Mouse (Mus musculus) limb, embryonic 10.5 days (tissue): Measurements from ENCODE around the gene Cfb. TPM values are rescaled to one million over a fixed set of nuclear protein-coding genes. Genes with fewer than 3 reads are reported as not detected.

Source experiments
- DNase-seq: peaks from one replicate; pipeline ENCODE4 v3.0.0-alpha.2; 2017; ENCODE audit warnings: low spot score
- H3K27ac ChIP-seq: fragments of 300-500 bp; sonication (generic); 2 replicates; pipeline ENCODE4 v1.5.1; 2016; ENCODE audit warnings: mild to moderate bottlenecking
- H3K27me3 ChIP-seq: fragments of 300-500 bp; sonication (generic); 2 replicates; pipeline ENCODE4 v1.6.1; 2016; ENCODE audit warnings: low read depth, mild to moderate bottlenecking; ENCODE audit not compliant: poor library complexity, severe bottlenecking
- H3K36me3 ChIP-seq: fragments of 300-500 bp; sonication (generic); 2 replicates; pipeline ENCODE4 v1.6.1; 2016; ENCODE audit warnings: mild to moderate bottlenecking, moderate library complexity
- H3K4me1 ChIP-seq: fragments of 300-500 bp; sonication (generic); 2 replicates; pipeline ENCODE4 v1.6.1; 2016
- H3K4me3 ChIP-seq: fragments of 300-500 bp; sonication (generic); 2 replicates; pipeline ENCODE4 v1.5.1; 2016; ENCODE audit warnings: mild to moderate bottlenecking, moderate library complexity
- H3K9me3 ChIP-seq: fragments of 300-500 bp; sonication (generic); replicated peaks from 2 replicates; pipeline ENCODE4 v1.6.1; 2016; ENCODE audit warnings: mild to moderate bottlenecking
- WGBS: fragments of 180-500 bp; shearing (Covaris S2); methylation state at CpG from one replicate; pipeline ENCODE4 v1.1.7; 2016; 5-methylcytosine and 5-hydroxymethylcytosine counted together
- polyA plus RNA-seq: library from polyadenylated mRNA; unstranded; fragments of >200 nt; fragmentation: Nextera tagmentation; extraction: Ambion mirVana; gene quantifications from 2 replicates; pipeline ENCODE4 v1.2.1, GENCODE M21; 2016

The Cfb gene
- polyA plus RNA-seq, 1 experiment from 2014 or later, result 2.5 TPM

GRCm38 (mm10) chr17:34879336-34879879 lies 17.1 kb upstream of the Cfb start, which contains the start of gene Zbtb12:
Zbtb12 (plus strand) TSS chr17:34879483.
- H3K4me1 ChIP-seq, result peaks cover 21% of the 10 kb centered on the region
- no peaks in the 10 kb centered on the region for H3K36me3 ChIP-seq
- no peaks in the 10 kb centered on the region for H3K9me3 ChIP-seq
- no peak within 1 kb of the TSS for H3K4me3 ChIP-seq
- DNase-seq, result no peak
- 66% methylated on average over 11 of the region's 11 CpGs for WGBS
- H3K27ac ChIP-seq, result no peak within 1 kb of the TSS
- H3K27me3 ChIP-seq, result peaks cover 31% of the 10 kb centered on the region

GRCm38 (mm10) chr17:34874321-34874720 lies 12.0 kb upstream of the Cfb start:
- Histone ChIP-seq H3K9me3 (no peaks in the 10 kb centered on the region), H3K4me1 (peaks cover under 1% of the 10 kb centered on the region), H3K27me3 (no peaks in the 10 kb centered on the region), H3K4me3 (no peak overlapping the region), H3K36me3 (no peaks in the 10 kb centered on the region), H3K27ac (no peak overlapping the region)
- 92% methylated on average over 6 of the region's 6 CpGs for WGBS
- DNase-seq, result no peak

GRCm38 (mm10) chr17:34865981-34866380 lies 3.7 kb upstream of the Cfb start:
- no peaks in the 10 kb centered on the region for H3K36me3 ChIP-seq
- WGBS, result 64% methylated on average over 7 of the region's 7 CpGs

GRCm38 (mm10) chr17:34861704-34862415 lies 458 bp downstream of the Cfb start:
- 68% methylated on average over 13 of the region's 13 CpGs for WGBS
- no peak overlapping the region for H3K27ac ChIP-seq
- peaks cover 17% of the 10 kb centered on the region for H3K4me1 ChIP-seq
- H3K27me3 ChIP-seq, result no peaks in the 10 kb centered on the region
- peaks cover 19% of the 10 kb centered on the region for H3K36me3 ChIP-seq
- H3K9me3 ChIP-seq, result no peaks in the 10 kb centered on the region
- H3K4me3 ChIP-seq, result no peak overlapping the region
- DNase-seq, result no peak

More at GRCm38 (mm10) chr17:34865981-34866380, 3.7 kb upstream of the Cfb start:
- no peaks in the 10 kb centered on the region for H3K9me3 ChIP-seq
- no peak for DNase-seq
- H3K4me1 ChIP-seq, result peaks cover 17% of the 10 kb centered on the region
- no peaks in the 10 kb centered on the region for H3K27me3 ChIP-seq
- H3K4me3 ChIP-seq, result no peak overlapping the region
- no peak overlapping the region for H3K27ac ChIP-seq

- 86% methylated on average over 9 of the region's 9 CpGs for WGBS
- no peaks in the 10 kb centered on the region for H3K27me3 ChIP-seq
- peaks cover 17% of the 10 kb centered on the region for H3K4me1 ChIP-seq
- no peaks in the 10 kb centered on the region for H3K9me3 ChIP-seq
- H3K27ac ChIP-seq, result no peak overlapping the region
- peaks cover 32% of the 10 kb centered on the region for H3K36me3 ChIP-seq
- DNase-seq, result no peak
- H3K4me3 ChIP-seq, result no peak overlapping the region
Observed at GRCm38 (mm10) chr17:34860514-34860913, 1.8 kb downstream of the Cfb start.

- Histone ChIP-seq H3K36me3 (peaks cover 50% of the 10 kb centered on the region), H3K4me1 (peaks cover 15% of the 10 kb centered on the region), H3K27ac (no peak overlapping the region), H3K9me3 (no peaks in the 10 kb centered on the region), H3K4me3 (no peak overlapping the region), H3K27me3 (no peaks in the 10 kb centered on the region)
- WGBS, result 87% methylated on average over 4 of the region's 4 CpGs
- no peak for DNase-seq
Observed at GRCm38 (mm10) chr17:34858670-34859069, 3.6 kb downstream of the Cfb start.

GRCm38 (mm10) chr17:34855825-34856224 lies 6.5 kb downstream of the Cfb start:
- H3K36me3 ChIP-seq, result peaks cover 71% of the 10 kb centered on the region
- peak; percentile 54 for DNase-seq
- 48% methylated on average over 3 of the region's 3 CpGs for WGBS
- no peak overlapping the region for H3K27ac ChIP-seq
- peaks cover 20% of the 10 kb centered on the region for H3K4me1 ChIP-seq
- H3K9me3 ChIP-seq, result no peaks in the 10 kb centered on the region
- no peak overlapping the region for H3K4me3 ChIP-seq
- H3K27me3 ChIP-seq, result no peaks in the 10 kb centered on the region

GRCm38 (mm10) chr17:34854761-34855160 lies 7.6 kb downstream of the Cfb start:
- DNase-seq, result no peak
- Histone ChIP-seq H3K4me1 (peaks cover 24% of the 10 kb centered on the region), H3K27me3 (no peaks in the 10 kb centered on the region), H3K9me3 (no peaks in the 10 kb centered on the region), H3K4me3 (no peak overlapping the region), H3K36me3 (peaks cover 71% of the 10 kb centered on the region), H3K27ac (no peak overlapping the region)
- WGBS, result 74% methylated on average over 3 of the region's 3 CpGs

- no peak for DNase-seq
- Histone ChIP-seq H3K4me3 (no peak overlapping the region), H3K27me3 (no peaks in the 10 kb centered on the region), H3K4me1 (peaks cover 29% of the 10 kb centered on the region), H3K9me3 (no peaks in the 10 kb centered on the region), H3K36me3 (peaks cover 69% of the 10 kb centered on the region), H3K27ac (no peak overlapping the region)
- 75% methylated on average over 8 of the region's 8 CpGs for WGBS
Observed at GRCm38 (mm10) chr17:34853511-34853910, 8.8 kb downstream of the Cfb start.

GRCm38 (mm10) chr17:34850517-34851125 lies 11.7 kb downstream of the Cfb start:
- peak overlapping the region; percentile 92 for H3K27ac ChIP-seq
- WGBS, result 2% methylated on average over 25 of the region's 25 CpGs
- peaks cover 66% of the 10 kb centered on the region for H3K36me3 ChIP-seq

GRCm38 (mm10) chr17:34849722-34850516 lies 12.4 kb downstream of the Cfb start, which contains the start of the genes Skiv2l and Nelfe:
Skiv2l (minus strand) TSS chr17:34850210.
Nelfe (plus strand) TSS chr17:34850391.
- WGBS, result under 1% methylated on average over 65 of the region's 65 CpGs
- Histone ChIP-seq H3K9me3 (no peaks in the 10 kb centered on the region), H3K36me3 (peaks cover 66% of the 10 kb centered on the region), H3K27me3 (no peaks in the 10 kb centered on the region), H3K27ac (peak within 1 kb of the TSS; percentile 92), H3K4me1 (peaks cover 29% of the 10 kb centered on the region), H3K4me3 (peak within 1 kb of the TSS; percentile 99)
- DNase-seq, result peak; percentile 99

More at GRCm38 (mm10) chr17:34850517-34851125, 11.7 kb downstream of the Cfb start:
- H3K27me3 ChIP-seq, result no peaks in the 10 kb centered on the region
- H3K4me3 ChIP-seq, result peak overlapping the region; percentile 99
- DNase-seq, result no peak
- H3K9me3 ChIP-seq, result no peaks in the 10 kb centered on the region
- peaks cover 29% of the 10 kb centered on the region for H3K4me1 ChIP-seq

- Histone ChIP-seq H3K27me3 (no peaks in the 10 kb centered on the region), H3K4me1 (peaks cover 26% of the 10 kb centered on the region), H3K4me3 (no peak overlapping the region), H3K36me3 (peaks cover 66% of the 10 kb centered on the region), H3K9me3 (no peaks in the 10 kb centered on the region), H3K27ac (no peak overlapping the region)
- 90% methylated on average over 7 of the region's 7 CpGs for WGBS
- DNase-seq, result no peak
Observed at GRCm38 (mm10) chr17:34847615-34848014, 14.7 kb downstream of the Cfb start.
